ENCODE assay signal across 9 mouse cellular contexts in the genomic region with DNA sequence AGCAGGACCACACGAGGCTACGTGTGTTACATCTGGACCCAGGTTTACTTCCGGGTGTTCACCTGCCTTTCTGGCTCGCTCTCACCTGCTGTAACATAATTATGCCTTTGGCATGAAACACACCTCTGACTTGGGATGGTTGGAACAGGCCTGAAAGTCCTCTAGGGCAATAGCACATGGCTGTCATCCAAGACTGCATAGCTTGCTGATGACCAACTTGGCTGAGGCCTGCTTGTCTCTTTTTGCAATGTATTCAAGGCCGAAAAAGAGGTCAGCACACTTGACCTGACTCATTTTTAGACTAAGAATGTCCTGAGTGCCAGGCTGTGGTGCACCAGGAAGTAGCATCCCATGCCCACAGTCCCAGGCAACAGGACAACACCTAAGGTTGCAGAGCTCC. TPM values are rescaled to one million over a fixed set of nuclear protein-coding genes. Genes with fewer than 3 reads are reported as not detected.
DNase-seq lines count a peak whose midpoint lies in the region; ATAC-seq and TF ChIP-seq lines count a peak whose summit lies in the region.
"Had no signal": no experiment of that assay in that cellular context is flagged by ENCODE, and none has a peak within 500 bp of the region (broad histone marks: within the 10 kb centered on the region; RNA-seq: fewer than 3 reads in every experiment).

No protein-coding gene starts in this region.

- H3K27ac ChIP-seq in liver, embryonic 16.5 days (ENCODE audit: low read length): no peak overlapping the region
- H3K27ac ChIP-seq in heart, postnatal 0 days (ENCODE audit: low read depth): peak overlapping the region; percentile 82
- H3K27ac ChIP-seq in forebrain, embryonic 16.5 days (ENCODE audit: low read length): no peak overlapping the region
- H3K27ac ChIP-seq: embryonic facial prominence, embryonic 12.5 days; macrophage had no signal

- H3K4me3 ChIP-seq in liver, embryonic 16.5 days (ENCODE audit: low read depth, low read length): no peak overlapping the region
- H3K4me3 ChIP-seq in heart, postnatal 0 days (ENCODE audit: low read depth, low read length): no peak overlapping the region
- H3K4me3 ChIP-seq in myocyte: no peak overlapping the region
- H3K4me3 ChIP-seq in forebrain, embryonic 16.5 days (replicated peaks; ENCODE audit: low read length): no peak overlapping the region
- H3K4me3 ChIP-seq: embryonic facial prominence, embryonic 12.5 days had no signal

- no peaks in the 10 kb centered on the region for H3K27me3 ChIP-seq in liver, embryonic 16.5 days (ENCODE audit: control insufficient read depth, insufficient read depth, low read depth, low read length)
- no peaks in the 10 kb centered on the region for H3K27me3 ChIP-seq in heart, postnatal 0 days (ENCODE audit: control insufficient read depth, insufficient read depth, low read length)
- H3K27me3 ChIP-seq in myocyte (ENCODE audit: control insufficient read depth, insufficient read depth, insufficient read length): no peaks in the 10 kb centered on the region
- H3K27me3 ChIP-seq in forebrain, embryonic 16.5 days (replicated peaks; ENCODE audit: control insufficient read depth, insufficient read depth, low read length): no peaks in the 10 kb centered on the region
- H3K27me3 ChIP-seq: embryonic facial prominence, embryonic 12.5 days had no signal

- no peaks in the 10 kb centered on the region for H3K79me2 ChIP-seq in myocyte (ENCODE audit: control insufficient read depth, insufficient read depth)

- H3ac ChIP-seq in myocyte (ENCODE audit: control insufficient read depth, insufficient read length): no peak overlapping the region

- ATAC-seq in liver, embryonic 16.5 days (ENCODE audit: low read depth): 0 out of 2 replicates have a peak, but pooled peaks have one; percentile 21
- peak; percentile 88 for ATAC-seq in heart, postnatal 0 days (ENCODE audit: insufficient read depth, low read depth)
- ATAC-seq in forebrain, embryonic 16.5 days: no peak
- ATAC-seq in CD4-positive, CD25-positive, alpha-beta regulatory T cell, adult 4 months: no peak

- no peaks in the 10 kb centered on the region for H3K9me3 ChIP-seq in liver, embryonic 16.5 days (replicated peaks; ENCODE audit: control insufficient read depth, low read length)
- H3K9me3 ChIP-seq in heart, postnatal 0 days (replicated peaks; ENCODE audit: control insufficient read depth, low read length): no peaks in the 10 kb centered on the region
- H3K9me3 ChIP-seq in forebrain, embryonic 16.5 days (ENCODE audit: control insufficient read depth, low read length): no peaks in the 10 kb centered on the region
- H3K9me3 ChIP-seq: embryonic facial prominence, embryonic 12.5 days had no signal

- no peak overlapping the region for H3K9ac ChIP-seq in liver, embryonic 16.5 days (ENCODE audit: low read depth, low read length)
- no peak overlapping the region for H3K9ac ChIP-seq in heart, postnatal 0 days (replicated peaks; ENCODE audit: low read depth, low read length)
- H3K9ac ChIP-seq in forebrain, embryonic 16.5 days (replicated peaks; ENCODE audit: low read depth, low read length): no peak overlapping the region
- H3K9ac ChIP-seq: embryonic facial prominence, embryonic 12.5 days had no signal

- no peak for DNase-seq in liver
- DNase-seq in adrenal gland, postnatal 36 days: peak; percentile 82
- DNase-seq in heart, postnatal 0 days (ENCODE audit: low spot score): peak; percentile 88

- no peak for TF ChIP-seq CTCF in heart, postnatal 0 days (IDR thresholded peaks at IDR 0.05; ENCODE audit: low read depth)

- H3K4me1 ChIP-seq in liver, embryonic 16.5 days (ENCODE audit: control insufficient read depth, low read depth, low read length): no peaks in the 10 kb centered on the region
- peaks cover 12% of the 10 kb centered on the region for H3K4me1 ChIP-seq in heart, postnatal 0 days (ENCODE audit: control insufficient read depth, insufficient read depth)
- H3K4me1 ChIP-seq in forebrain, embryonic 16.5 days (replicated peaks; ENCODE audit: control insufficient read depth, insufficient read depth, low read length): no peaks in the 10 kb centered on the region
- H3K4me1 ChIP-seq: embryonic facial prominence, embryonic 12.5 days had no signal

- 71% methylated on average over 5 of the region's 5 CpGs for WGBS in liver, embryonic 16.5 days (ENCODE audit: insufficient replicate concordance)
- 47% methylated on average over 5 of the region's 5 CpGs for WGBS in heart, postnatal 0 days
- 86% methylated on average over 5 of the region's 5 CpGs for WGBS in forebrain, embryonic 16.5 days

- no peak for TF ChIP-seq EP300 in heart, postnatal 0 days (IDR thresholded peaks at IDR 0.05; ENCODE audit: low read depth)

- no peak for TF ChIP-seq POLR2A in myocyte (IDR thresholded peaks at IDR 0.05; ENCODE audit: insufficient read length, low read depth)

- no peak overlapping the region for H3K4me2 ChIP-seq in liver, embryonic 16.5 days (ENCODE audit: low read depth, low read length)
- H3K4me2 ChIP-seq in heart, postnatal 0 days (ENCODE audit: low read depth, low read length): no peak overlapping the region
- peak overlapping the region; percentile 27 for H3K4me2 ChIP-seq in myocyte (ENCODE audit: low read depth)
- no peak overlapping the region for H3K4me2 ChIP-seq in forebrain, embryonic 16.5 days (ENCODE audit: low read length)
- H3K4me2 ChIP-seq: embryonic facial prominence, embryonic 12.5 days had no signal

- H3K36me3 ChIP-seq in liver, embryonic 16.5 days (ENCODE audit: control insufficient read depth, insufficient read depth): no peaks in the 10 kb centered on the region
- no peaks in the 10 kb centered on the region for H3K36me3 ChIP-seq in heart, postnatal 0 days (replicated peaks; ENCODE audit: control insufficient read depth, insufficient read depth, low read length)
- H3K36me3 ChIP-seq in myocyte (ENCODE audit: control insufficient read depth, insufficient read depth): no peaks in the 10 kb centered on the region
- H3K36me3 ChIP-seq in forebrain, embryonic 16.5 days (ENCODE audit: control insufficient read depth, insufficient read depth): no peaks in the 10 kb centered on the region
- H3K36me3 ChIP-seq: embryonic facial prominence, embryonic 12.5 days had no signal

TF ChIP-seq in myocyte, 11 proteins besides CTCF, POLR2A, EP300 and RAD21:
- TF ChIP-seq TCF3 (IDR thresholded peaks at IDR 0.05; ENCODE audit: insufficient read length, low read depth) (no peak), REST (IDR thresholded peaks at IDR 0.05; ENCODE audit: insufficient read depth, insufficient read length) (no peak), E2F4 (IDR thresholded peaks at IDR 0.05; ENCODE audit: insufficient read depth) (no peak), POLR2AphosphoS2 (IDR thresholded peaks at IDR 0.05; ENCODE audit: insufficient read length, low read depth) (no peak), SRF (IDR thresholded peaks at IDR 0.05; ENCODE audit: control insufficient read depth, insufficient read length, low read depth) (no peak), USF1 (IDR thresholded peaks at IDR 0.05; ENCODE audit: low read depth) (no peak), MYOD1 (IDR thresholded peaks at IDR 0.05; ENCODE audit: control insufficient read depth in 1 of 3, insufficient read length in 2 of 3, low read depth in 2 of 3) (peak in 1 of 3 experiments; percentile 8)

RNA-seq across cellular contexts. Expression of gene Stk24, which starts 12.1 kb away (rescaled TPM):
- polyA plus RNA-seq in liver, embryonic 16.5 days (2015; fragmentation: Nextera tagmentation; extraction: Ambion mirVana): 24.3 and 26.1 TPM in 2 replicates
- total RNA-seq in adrenal gland, postnatal 36 days (2021): 100 to 1,000 TPM; 104 to 108 TPM
- total RNA-seq in heart, postnatal 0 days (2014; rRNA removed; ENCODE audit: low replicate concordance): 62.9 and 68.3 TPM in 2 replicates
- polyA plus RNA-seq in heart, postnatal 0 days (2015; fragmentation: Nextera tagmentation; extraction: Ambion mirVana): 22.6 and 26.7 TPM in 2 replicates
- 26.9 TPM for polyA plus RNA-seq in myocyte (2012; fragmentation: generic; extraction: Trizol)
- 20.5 and 23.4 TPM in 2 replicates for polyA plus RNA-seq in forebrain, embryonic 16.5 days (2015; fragmentation: Nextera tagmentation; extraction: Ambion mirVana)
- polyA plus RNA-seq in CD4-positive, CD25-positive, alpha-beta regulatory T cell, adult 4 months (2017; shearing (Covaris generic)): 10 to 100 TPM; 63.3 to 68.7 TPM

Comparison
In these comparisons a context has a peak if more than half of its experiments do, and no peak if none do; other contexts are left out.
1. ATAC-seq: peak in liver, embryonic 16.5 days (single experiment) and heart, postnatal 0 days (single experiment); none in forebrain, embryonic 16.5 days (single experiment) and CD4-positive, CD25-positive, alpha-beta regulatory T cell, adult 4 months (single experiment).